Mouse (Mus musculus) liver (tissue): ENCODE measurements around the gene Fhad1.
"Not testable (repeated sequence)": the region's sequence is repeated elsewhere in the genome, so short reads cannot be mapped to it uniquely, and the experiment has no call there.

Source experiments
- DNase-seq: peaks from one replicate; pipeline ENCODE4 v3.0.0-alpha.2; 2020; ENCODE audit warnings: mixed read lengths

Fhad1 gene

DNA sequence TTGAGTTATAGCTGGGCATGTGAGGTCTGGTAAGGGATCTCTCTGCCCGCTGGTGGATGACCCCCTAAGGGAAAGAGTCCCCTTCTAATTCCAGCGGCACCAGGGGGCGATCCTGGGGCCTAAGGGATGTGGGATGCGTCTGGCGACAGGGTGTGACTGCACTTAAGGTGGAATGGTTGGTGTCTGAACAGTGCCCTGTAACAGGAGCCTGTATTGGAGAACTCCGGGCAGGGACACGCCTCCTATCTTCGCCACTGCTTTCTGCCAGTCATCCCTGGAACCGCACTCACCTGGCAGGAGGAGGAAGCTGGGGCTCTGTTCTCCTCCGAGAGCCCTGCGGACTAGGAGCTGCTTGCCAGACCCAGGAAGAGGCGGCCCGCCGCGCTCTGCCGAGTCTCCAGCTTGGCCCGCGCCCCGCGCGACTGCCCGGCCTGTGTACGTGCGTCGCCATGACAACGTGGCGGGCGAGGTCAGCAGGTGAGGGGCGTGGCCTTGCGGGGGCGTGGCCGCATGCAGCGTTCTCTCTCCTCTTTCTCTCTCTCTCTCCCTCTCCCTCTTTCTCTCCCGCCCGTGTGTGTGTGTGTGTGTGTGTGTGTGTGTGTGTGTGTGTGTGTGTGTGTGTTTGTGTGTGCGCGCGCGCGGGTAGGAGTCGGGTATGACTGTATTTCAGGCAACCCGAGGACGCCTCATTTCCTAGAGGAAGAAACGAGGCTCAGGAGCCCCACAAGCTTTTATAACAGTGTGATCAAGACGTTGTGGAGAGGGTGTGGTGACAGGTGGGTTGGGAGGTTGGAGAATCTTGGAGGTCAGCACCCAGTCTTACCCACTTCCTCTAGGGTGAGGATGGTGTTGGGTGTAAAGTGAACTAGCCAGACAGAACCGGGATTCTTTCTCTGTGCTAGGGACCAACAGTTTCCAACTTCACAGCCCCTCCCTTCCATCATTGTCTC, at the start of gene Fhad1:
TSS of gene Fhad1 (minus strand) at position 424 of the 950 bp plus-strand sequence.
- peak; percentile 86 for DNase-seq

DNA sequence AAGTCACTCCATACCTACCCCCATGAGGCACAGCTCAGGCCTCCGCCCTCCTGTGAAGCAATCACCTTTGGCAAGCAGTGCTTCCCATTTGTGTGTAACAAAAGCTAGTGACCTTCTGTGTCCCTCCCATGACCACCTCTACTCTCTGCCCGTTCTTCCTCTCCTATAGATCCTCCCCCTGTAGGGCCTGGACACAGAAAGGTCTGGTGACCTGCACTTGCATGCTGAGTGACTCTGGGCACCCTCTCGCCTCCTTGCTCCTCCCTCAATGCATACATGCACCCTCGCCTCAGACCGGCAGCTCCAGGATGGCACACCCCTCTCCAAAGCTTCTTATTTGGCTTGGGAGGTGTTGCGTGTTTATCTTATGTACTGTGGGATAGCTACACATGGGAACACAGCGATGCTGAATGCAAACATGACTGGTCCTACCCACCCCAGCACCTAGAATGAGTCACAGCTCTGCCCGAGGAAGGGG, 48.2 kb upstream of the Fhad1 start:
- no peak for DNase-seq

- no peak for DNase-seq
Observed at GRCm38 (mm10) chr4:142061485-142062240, 46.8 kb upstream of the Fhad1 start.

DNA sequence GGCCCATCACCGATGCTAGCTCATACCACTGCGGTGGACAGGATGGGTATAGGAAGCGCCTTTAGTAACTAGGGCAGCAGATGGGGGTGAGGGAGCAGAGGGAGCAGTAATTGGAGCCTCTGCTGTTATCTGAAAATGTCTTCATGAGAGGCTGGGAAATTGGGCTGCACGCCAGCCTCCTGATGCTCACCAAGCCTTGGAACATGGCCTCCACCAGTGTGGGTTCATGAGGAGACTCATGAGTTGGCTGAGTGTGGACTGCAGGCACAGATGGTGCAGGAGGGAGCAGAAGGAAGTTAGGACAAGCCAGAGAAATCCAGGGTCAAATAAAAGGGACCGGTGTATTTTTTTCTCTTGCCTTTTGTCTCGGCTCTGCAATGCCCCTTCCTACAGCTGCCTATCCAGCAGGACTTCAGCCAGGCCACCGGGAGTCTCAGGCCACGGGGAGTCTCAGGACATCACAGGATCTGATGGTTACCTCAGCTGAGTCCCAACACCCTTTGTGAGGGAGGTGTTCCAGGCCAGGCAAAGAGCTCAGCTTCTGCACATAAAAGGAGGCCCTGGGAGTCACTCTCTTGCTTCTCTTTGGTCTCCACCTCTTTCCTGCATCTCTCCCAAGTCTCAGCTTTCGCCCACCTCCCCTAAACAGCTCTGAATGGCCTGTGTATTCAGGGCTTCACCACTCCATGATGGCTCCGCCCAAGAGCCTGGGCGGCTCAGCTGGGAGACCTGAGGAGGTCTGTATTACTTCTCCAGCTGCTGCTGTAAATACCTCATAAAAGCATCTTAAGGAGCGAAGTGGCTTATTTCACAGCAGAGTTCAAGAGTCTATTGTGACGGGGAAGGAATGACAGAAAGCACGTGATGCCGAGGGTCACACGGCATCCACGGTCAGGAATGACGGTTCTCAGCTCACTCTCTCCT, 45.8 kb upstream of the Fhad1 start:
- no peak for DNase-seq

GRCm38 (mm10) chr4:142059841-142060193, 44.9 kb upstream of the Fhad1 start:
- no peak for DNase-seq

DNA sequence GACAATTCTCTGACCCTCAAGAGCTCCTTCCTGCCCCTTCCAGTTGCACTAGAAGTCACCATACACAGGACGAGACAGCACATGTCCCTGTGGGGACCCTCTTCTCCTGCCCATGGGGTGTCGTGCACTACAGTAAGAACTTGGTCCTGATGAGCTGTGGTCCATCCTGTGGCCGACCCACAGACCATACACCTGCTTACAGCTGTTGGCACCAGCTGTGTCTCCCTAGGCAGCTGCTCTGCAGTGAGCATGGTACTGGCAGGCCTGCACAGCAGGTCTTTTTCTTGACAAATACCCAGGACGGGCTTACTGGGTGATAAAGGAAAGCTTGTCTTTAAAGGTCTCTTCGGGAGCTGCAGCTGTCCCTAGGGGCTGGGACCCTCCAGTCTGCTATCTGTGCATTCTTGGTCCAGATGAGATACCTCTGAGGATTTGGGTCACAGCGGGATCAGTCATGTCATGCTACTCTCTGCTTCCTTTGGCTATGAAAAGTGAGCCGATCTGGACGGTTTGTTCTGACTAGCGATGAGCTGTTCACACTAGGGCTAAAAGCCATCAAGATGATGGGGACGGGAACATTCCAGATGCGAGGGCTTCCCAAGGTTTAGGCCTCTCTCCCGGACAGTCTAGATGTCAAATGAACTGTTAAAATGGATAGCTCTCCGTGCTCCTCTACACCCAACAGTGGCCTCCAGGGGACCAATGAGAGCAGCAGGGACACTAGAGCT, 44.4 kb upstream of the Fhad1 start:
- DNase-seq: no peak

GRCm38 (mm10) chr4:142057529-142058216, 42.8 kb upstream of the Fhad1 start:
- no peak for DNase-seq

DNA sequence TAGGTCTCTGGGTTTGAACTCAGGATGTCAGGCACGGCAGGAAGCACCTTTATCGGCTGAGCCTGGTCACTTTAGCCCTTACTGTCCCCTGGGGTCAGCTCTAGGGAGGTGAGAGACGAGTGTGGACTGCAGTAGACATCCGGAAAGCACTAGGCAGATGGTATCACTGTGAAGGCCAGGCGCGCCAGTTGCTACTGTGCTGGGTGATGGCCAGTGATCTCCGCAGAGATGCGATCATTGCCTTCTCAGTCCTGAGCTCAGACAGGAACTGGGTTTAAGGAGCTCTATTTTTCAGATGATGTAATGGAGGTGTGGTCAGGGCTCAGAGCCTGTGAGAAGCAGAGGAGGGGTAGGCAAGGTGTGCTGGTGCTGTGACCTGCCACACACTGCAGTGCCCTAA, 40.7 kb upstream of the Fhad1 start:
- no peak for DNase-seq

DNA sequence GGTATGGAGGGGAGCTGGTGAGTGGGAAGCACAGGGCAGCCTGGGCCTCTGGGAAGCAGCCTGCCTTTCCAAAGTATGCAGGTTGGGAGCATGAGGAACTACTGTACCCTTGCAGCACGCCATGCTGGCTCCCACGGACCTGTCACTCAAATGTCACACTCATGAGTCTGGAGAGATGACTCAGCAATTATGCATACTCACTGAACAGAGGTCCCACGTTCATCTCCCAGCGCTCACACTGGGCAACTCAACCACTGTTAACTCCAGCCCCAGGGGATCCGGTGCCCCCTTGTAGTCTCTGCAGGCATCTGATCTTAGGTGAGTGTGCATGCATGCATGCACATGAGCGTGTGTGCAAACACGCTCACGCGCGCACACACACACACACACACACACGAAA, 39.7 kb upstream of the Fhad1 start:
- DNase-seq: no peak

DNA sequence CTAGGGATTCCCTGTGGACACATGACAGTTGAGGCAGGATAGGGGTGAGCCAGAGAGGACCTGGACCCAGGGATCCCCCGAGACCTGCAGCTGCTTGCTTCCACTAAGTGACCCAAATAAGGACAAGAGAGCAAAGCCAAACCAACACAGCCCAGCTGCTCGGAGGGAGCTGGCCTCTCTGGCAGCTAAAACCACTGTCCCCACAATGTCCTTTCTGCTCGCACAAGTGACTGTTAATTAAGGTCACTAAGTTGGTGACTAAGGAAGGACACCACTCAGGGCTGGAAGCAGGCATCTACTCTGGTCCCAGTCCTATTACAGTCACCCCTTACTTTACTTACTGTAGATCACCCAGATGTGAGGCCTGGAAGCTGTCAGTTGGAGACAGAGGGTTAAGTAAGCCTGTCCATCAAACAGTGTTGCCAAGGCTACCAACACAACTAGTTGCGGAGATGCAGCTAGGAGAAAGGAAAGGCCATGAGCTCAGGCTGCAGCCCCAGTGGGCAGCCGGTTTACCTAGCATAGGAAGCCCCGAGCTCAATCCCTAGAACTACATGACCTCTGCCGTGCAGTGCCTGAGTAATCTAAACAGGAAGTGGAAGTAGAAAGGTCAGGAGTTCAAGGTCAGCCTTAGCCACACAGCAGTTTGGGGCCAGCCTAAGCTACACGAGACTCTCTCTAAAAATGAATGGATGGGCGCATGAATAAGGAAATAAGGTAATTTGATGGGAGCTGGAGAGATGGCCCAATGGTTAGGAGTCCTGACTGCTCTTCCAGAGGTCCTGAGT, 39.0 kb upstream of the Fhad1 start:
- DNase-seq: no peak

DNA sequence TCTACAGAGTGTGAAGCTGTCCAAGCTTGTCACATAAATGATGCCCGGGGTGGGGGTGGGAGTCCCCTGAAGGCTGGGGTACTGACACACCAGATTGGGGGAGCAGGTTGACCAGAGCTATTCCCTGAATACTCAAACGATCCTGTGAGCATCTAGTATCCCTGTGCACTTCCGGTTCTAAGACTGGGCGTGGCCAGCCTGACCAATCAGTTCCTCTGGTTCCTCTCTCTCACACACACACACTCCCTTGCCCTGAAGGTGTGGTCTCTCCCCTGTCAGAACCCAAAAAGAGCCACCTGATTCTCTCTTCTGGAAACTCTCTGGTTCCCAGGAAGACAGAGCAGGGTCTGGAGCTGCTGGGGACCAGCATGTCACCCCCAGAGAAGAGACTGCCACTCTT, 38.4 kb upstream of the Fhad1 start:
- DNase-seq: peak; percentile 53

DNA sequence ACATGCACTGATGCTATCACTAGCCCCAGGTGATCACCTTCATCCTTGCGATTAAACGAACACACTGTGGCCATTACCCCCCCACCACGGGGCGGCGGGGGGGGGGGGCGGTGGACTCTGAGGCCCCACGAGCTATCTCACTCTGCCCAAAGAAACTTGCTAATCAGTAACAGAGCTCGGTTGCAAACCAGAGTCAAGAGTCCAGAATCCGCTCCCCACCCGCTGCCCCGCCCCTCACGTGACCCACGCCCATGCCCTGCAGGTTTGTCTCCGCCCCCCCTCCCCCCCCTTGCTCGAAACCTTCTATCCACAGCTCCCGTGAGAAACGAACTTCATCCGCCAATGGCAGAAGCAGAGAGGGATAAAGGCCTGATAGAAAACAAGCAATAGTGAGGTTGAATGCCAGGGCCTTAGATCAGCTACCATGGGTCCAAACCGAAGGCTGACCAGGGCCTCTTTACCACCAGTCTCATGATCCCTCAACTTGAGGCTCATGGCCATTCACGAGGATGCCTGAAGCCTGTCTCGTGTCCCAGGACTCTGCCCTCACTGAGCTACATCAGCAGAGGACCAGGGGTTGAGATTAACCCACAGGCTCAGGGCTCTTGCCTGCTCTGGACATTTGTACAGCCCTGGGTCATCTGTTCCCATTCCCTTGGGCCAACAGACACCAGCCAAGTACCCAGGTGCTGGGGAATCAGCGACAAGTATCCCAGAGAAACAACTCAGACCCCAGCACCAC, 37.7 kb upstream of the Fhad1 start:
- peak; percentile 82 for DNase-seq

DNA sequence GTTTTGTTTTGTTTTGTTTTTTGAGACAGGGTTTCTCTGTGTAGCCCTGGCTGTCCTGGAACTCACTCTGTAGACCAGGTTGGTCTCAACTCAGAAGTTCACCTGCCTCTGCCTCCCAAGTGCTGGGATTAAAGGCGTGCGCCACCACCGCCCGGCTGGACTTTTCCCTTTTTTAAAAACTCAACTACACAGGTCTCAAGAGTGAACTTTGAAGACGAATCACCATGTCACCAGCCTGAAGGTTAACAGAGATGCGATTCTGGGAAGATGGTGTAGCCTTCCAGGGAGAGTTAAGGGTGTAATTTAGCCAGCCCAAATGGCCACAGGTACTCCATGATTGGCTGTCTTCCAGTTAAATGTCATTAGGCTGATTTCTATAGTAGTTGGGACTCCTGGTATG, 37.0 kb upstream of the Fhad1 start:
- not testable (repeated sequence) for DNase-seq

- DNase-seq: no peak
Observed at GRCm38 (mm10) chr4:142049963-142050362, 35.1 kb upstream of the Fhad1 start.

DNA sequence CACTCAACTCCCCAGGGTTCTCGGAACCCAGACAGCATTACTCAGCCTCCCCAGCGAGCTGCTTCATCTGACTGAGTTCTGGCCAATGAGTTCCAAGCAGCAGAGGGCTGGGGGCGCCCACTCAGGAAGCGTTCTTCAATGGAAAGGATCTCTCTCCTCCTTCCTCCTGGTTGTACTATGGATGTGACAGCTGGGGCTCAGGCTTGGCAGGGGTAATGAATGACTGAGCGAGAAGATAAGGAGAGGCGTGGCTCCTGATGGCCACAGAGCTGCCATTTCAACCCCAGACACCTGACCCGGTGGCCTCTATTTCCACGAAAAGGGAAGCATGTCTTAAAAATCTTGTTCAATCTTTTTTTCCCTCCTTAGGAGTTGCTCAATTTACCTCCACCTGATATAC, 33.5 kb upstream of the Fhad1 start:
- DNase-seq: peak; percentile 54

DNA sequence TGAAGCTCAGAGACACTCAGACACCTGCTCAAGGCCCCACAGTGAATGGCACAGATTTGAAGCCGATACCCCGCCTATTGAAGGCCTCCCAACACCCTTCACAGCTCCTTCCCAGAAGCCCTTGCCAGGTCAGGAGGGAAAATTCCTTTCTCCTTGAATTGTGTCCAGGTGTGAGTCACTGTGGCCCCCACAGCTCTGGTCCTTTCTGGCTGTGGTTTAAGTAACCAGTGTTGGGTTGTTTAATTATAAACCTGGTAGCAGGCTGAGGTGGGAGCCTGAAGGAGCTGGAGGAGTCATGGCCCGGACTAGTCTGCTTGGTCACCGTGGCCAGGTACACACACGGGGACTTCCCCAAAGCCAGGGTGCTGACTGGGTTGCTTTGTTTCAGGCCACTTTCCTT, 32.1 kb upstream of the Fhad1 start:
- no peak for DNase-seq

DNA sequence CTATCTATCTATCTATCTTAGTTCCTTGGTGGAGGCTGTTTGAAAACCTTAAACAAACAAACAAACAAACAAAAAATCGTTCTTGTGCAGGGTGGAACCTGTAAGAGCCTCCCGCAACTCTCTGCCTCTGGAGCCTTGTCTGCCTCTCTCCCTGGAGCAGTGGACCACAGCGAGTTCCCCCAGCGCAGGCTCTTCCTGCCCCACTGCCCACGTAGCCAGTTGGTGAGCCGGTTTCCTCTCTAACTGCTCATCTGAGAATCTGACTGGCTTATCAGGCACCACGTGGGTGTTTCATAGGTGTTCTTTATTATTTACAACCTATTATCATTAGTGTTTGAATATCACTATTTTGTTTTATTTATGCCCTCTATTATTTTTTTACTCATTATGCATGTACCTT, 31.6 kb upstream of the Fhad1 start:
- DNase-seq: no peak

DNA sequence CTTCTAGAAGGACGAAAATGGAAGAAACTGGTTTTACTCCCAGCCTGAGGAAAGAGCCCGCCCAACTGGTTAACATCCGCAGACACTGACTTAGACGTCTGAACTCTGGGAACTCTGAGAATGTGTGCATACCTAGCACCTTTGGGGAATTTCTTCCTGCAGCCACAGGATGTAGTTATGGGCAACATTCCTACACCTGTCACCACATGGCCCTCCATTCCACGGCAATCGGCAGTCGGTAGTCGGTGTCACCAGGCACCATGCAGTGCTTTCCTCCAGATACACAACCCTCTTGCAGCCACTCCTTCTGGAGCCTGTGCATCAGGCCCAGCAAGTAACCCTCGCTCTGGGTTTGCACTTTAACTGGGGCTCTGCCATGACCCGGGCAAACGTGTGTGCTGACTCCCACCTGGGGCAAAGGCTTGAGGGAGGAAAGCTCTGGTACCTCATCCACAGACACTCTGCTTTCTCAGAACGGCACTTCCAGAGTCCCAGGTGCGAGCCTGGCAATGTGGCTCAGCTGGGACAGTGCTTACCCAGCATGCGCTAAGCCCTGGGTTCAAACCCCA, 30.8 kb upstream of the Fhad1 start:
- DNase-seq: no peak

DNA sequence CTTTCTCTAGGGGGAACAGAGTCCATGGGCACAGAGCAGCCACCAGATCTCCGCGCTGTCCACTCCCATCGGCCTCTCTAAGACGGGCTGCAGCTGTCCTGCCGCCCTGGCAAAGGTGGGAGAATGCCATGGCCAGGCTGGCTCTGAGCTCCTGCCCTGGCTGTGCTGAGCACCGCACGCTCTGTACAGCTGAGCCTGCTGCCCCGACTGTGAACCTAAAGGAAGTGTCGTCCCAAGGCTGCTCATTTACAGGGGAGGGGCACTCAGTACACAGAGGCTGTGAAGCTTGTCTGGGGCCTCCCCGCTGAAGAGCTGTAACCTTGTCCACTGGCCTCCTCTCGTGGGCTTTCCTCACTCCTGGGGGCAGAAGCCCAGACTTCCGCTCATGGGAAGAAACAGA, 29.6 kb upstream of the Fhad1 start:
- no peak for DNase-seq
